Mouse (Mus musculus) gastrocnemius, adult 2 months (tissue): ENCODE data around the gene Kcnq1. TPM values are rescaled to one million over a fixed set of nuclear protein-coding genes. Genes with fewer than 3 reads are reported as not detected.
A peak's percentile ranks its signal among the peaks of the same experiment; 100 is the strongest.

Experiments
- DNase-seq: peaks from one replicate; pipeline ENCODE4 v3.0.0; 2022
- H3K27ac ChIP-seq: fragments of 200-600 bp; 2 replicates; pipeline ENCODE4 v1.8.1; 2022; ENCODE audit warnings: mild to moderate bottlenecking
- H3K4me3 ChIP-seq: fragments of 200-600 bp; 2 replicates; pipeline ENCODE4 v1.8.1; 2022; ENCODE audit warnings: mild to moderate bottlenecking, moderate library complexity
- CTCF ChIP-seq: fragments of 200-600 bp; IDR thresholded peaks from 2 replicates; pipeline ENCODE4 v1.8.1; 2022; ENCODE audit warnings: antibody characterized with exemption, mild to moderate bottlenecking, moderate library complexity
- intact Hi-C: fragments of 180-260 bp; cut with DNase I; formaldehyde crosslinking; loops from one replicate; pipeline ENCODE4 v1.15.1; 2025
- total RNA-seq, 2 experiments: library from RNA; stranded (reverse); gene quantifications; 2 replicates each; pipeline ENCODE4 v1.2.3; 2021

The Kcnq1 gene
- total RNA-seq, 2 experiments from 2014 or later = 0.33 to 0.67 TPM

DNA sequence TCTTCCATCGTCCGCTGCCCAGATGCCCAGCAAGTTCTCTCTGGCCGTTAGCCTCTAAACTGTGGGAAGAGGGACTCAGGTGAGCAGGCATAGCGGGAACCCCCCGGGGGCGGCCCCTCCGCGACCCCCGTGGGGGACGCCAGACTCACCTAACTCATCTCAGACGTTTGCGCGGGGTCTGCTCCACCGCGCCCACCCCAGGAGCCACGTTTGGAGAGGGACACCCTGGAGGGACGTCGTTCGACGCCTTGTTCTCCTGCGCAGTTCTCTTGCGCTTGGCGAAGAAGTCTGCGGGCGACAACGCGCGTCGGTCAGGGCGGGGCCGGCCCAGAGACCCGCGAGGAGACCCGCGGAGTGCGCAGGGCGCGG, 352.8 kb downstream of the Kcnq1 start:
- intact Hi-C loops = no loop called here
- H3K4me3 ChIP-seq = peak overlapping the region; percentile 81
- H3K27ac ChIP-seq = peak overlapping the region; percentile 82
- DNase-seq = no peak
- TF ChIP-seq CTCF = no peak

DNA sequence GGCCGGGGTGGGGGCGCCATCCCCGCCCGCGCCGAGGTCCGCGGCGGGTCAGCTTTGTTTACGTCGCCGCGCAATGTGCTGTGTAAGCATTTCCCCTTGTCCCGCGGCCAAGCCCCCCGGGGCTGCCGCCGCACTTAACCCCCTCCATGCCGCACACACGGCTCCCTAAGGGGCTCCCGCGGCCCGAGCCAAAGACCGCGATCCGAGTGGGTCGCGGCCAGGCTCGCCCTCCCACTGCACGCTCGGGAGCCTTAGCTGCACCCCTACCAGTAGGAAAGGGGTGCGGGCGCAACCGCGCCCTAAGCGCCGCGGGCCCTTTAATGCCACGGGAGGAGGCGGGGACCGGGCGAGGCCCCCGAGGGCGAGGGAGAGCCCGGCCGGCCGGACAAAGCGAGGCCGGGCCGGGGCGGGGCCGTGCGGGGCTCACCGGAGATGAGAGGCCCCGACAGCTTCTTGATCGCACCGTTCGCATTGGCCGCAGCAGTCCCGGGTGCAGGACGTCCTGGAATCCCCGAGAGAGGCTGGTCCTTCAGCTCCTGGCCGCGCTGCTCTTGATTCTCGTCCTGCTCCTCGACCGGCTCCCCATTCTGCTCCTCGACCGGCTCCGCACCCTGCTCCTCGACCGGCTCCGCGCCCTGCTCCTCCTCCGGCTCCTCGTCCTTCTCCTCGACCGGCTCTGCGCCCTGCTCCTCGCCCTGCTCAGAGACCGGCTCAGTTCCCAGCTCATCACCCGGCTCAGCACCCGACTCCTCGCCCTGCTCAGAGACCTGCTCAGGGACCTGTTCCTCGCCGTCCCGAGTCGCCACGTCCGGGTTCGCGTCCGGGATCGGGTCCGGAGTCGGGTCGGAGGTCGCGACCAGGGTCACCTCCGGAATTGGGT, 353.4 kb downstream of the Kcnq1 start:
- Histone ChIP-seq H3K4me3 (peak overlapping the region; percentile 81), H3K27ac (peak overlapping the region; percentile 82)
- peak; percentile 82 for DNase-seq
- TF ChIP-seq CTCF = no peak
- intact Hi-C loops = loop anchor here (5.0 to 10.0 kb wide), 5 partner anchors 52 to 455 kb away; partner anchors contain the start of gene Tspan32

- DNase-seq = no peak
- H3K27ac ChIP-seq = peak overlapping the region; percentile 82
- H3K4me3 ChIP-seq = peak overlapping the region; percentile 81
- intact Hi-C loops = loop anchor here (5.0 to 10.0 kb wide), 5 partner anchors 53 to 456 kb away; partner anchors contain the start of gene Tspan32
- TF ChIP-seq CTCF = no peak; the same call in 1 of the 2 replicates
These were observed 354.2 kb downstream of the Kcnq1 start for GRCm38 (mm10) chr7:143460217-143460834.

DNA sequence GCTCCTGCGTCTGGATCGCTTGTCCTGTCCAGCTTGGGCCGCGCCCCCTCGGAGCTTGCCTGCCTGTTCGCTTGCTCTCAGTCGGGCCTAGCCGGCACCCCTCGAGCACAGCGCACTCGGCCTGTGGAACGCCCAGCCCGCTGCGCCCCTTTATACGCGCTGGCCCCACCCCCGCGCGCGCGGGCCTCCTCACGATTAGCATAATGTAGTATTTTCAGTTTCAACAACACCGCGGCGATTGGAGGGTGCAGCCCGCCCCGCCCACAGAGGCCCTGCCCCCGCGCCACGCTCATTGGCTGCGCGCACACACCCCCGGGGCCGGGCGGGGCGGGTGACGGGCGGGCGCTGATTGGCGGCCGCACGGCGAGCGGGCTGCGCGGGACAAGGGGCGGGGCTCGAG, 354.7 kb downstream of the Kcnq1 start, which contains the start of gene Cdkn1c:
TSS of gene Cdkn1c (minus strand) at position 177 of the 400 bp plus-strand sequence.
- peak within 1 kb of the TSS; percentile 81 for H3K4me3 ChIP-seq
- TF ChIP-seq CTCF = no peak
- intact Hi-C loops = loop anchor here (5.0 to 10.0 kb wide), 5 partner anchors 54 to 456 kb away; partner anchors contain the start of gene Tspan32

DNA sequence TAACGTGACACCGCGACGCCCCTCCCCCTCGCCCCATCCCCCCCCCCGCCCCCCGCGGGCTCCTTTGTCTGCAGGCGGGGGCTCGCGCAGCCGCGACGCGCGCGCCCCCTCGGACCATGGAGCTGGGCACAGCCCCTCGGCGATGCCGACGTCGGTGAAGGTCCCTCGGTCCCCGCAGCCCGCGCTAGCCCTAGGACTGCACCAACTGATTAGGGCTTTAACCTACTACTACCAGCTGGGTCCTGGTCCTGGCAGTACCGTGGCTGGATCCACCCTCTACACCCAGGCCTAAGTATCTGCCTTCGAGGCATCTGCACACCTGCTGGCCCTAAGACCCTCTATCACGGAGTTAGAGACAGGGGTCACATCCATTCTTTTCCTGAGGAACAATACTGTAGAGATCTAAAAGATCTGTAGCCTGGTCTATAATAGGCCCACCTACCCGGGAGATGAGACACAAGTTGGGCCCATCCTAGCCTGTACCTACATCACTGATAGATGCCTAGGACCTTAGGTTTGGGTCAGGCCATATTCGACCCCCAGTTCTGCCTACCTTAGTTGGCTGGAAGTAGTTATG, 355.2 kb downstream of the Kcnq1 start:
- intact Hi-C loops = loop anchor here (5.0 to 10.0 kb wide), 5 partner anchors 54 to 457 kb away; partner anchors contain the start of gene Tspan32
- DNase-seq = no peak
- Histone ChIP-seq H3K27ac (peak overlapping the region; percentile 59), H3K4me3 (peak overlapping the region; percentile 81)
- TF ChIP-seq CTCF = no peak

More for the DNA sequence above, 354.7 kb downstream of the Kcnq1 start, which contains the start of gene Cdkn1c:
- peak; percentile 94 for DNase-seq
- H3K27ac ChIP-seq = peak within 1 kb of the TSS; percentile 82

DNA sequence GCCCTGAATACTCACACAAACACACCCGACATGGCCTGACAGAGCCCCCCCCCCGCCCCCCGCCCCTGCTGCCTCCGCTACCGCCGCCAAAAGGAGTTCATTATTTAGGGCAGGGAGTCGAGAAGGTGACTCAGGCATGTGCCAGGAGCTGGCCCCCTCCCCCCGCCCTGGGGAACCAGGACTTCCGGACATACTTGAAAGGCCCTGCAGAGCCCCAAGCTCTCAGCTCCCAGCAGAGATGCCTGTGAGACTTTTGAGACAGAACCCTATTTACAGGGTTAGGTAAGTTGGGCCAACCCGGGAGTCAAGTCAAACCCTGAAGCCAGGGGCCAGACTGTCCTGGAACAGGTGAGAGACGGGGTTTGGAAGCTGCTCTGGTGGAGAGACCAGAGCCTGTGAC, 355.8 kb downstream of the Kcnq1 start:
- intact Hi-C loops = loop anchor here (5.0 to 10.0 kb wide), 5 partner anchors 55 to 457 kb away; partner anchors contain the start of gene Tspan32
- no peak for TF ChIP-seq CTCF
- Histone ChIP-seq H3K27ac (no peak overlapping the region), H3K4me3 (no peak overlapping the region)
- DNase-seq = no peak

GRCm38 (mm10) chr7:143462516-143462915, 356.4 kb downstream of the Kcnq1 start:
- no peak for DNase-seq
- H3K27ac ChIP-seq = no peak overlapping the region
- TF ChIP-seq CTCF = no peak
- intact Hi-C loops = loop anchor here (5.0 to 10.0 kb wide), 5 partner anchors 55 to 458 kb away; partner anchors contain the start of gene Tspan32
- no peak overlapping the region for H3K4me3 ChIP-seq

DNA sequence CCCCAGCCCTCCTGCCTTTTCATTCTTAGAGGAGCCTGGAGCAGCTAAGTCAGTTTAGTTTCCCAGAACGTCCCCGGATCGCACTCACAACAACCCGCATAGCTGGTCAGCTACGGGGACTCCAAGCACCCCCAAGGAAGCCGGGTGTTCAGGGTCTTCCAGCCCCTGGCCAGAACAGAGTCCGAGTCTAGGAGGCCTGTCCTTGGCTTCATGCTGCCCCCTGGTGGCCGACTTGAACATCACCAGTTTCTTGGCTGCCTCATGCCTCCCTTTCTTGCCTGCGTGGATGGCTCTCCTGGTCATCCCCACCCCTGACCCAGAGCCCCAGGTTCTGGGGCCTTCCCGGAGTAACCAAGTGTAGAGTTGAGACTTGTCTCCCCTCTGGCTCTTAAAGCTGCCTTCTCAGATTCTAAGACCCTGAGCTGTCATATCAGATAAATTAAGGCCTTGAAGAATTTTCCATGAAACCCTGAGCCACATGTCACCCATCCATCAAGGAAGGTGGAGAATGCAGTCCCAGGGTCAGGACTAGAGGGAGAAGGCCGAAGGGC, 357.8 kb downstream of the Kcnq1 start:
- peak overlapping the region; percentile 1; the same call in 1 of the 2 replicates for H3K4me3 ChIP-seq
- no peak overlapping the region for H3K27ac ChIP-seq
- peak; percentile 98 for TF ChIP-seq CTCF
- DNase-seq = peak; percentile 87
- intact Hi-C loops = loop anchor here (5.0 to 10.0 kb wide), 5 partner anchors 57 to 459 kb away; partner anchors contain the start of gene Tspan32

- peak; percentile 61 for DNase-seq
- no peak for TF ChIP-seq CTCF
- H3K4me3 ChIP-seq = peak overlapping the region; percentile 67
- intact Hi-C loops = loop anchor here (5.0 to 10.0 kb wide), 6 partner anchors 58 to 460 kb away; partner anchors contain the start of genes Trpm5 and Tspan32
- H3K27ac ChIP-seq = no peak overlapping the region
These were observed 358.8 kb downstream of the Kcnq1 start for GRCm38 (mm10) chr7:143464811-143465560.

DNA sequence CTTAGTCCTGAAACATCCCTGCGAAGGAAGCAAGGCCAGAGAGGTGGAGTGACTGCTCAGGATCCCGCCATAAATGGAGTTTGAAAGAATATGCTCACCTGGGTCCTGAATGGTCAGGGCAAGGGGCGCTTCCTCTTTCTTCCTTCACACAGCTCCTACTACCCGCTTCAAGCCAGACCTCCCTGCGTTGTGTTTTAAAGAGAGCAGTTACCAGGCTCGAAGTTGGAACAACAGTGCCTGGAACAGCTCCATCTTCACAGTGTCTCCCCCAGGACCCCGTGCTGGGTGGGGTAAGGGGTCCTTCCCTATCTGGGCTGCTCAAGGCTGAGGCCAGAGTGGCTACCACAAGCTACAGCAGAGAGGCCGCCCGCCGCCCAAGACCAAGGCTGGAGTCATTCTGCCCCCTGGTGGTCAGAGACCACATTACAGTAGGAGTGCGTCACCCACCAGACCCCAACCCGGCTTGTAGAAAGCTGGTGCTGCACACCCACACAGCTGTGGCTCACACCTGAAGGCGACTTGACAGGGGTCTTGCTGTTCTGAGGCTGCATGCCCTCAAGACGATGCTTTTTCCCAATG, 360.0 kb downstream of the Kcnq1 start:
- Histone ChIP-seq H3K4me3 (no peak overlapping the region), H3K27ac (no peak overlapping the region)
- intact Hi-C loops = loop anchor here (1.0 to 10.0 kb wide), 4 partner anchors 231 to 461 kb away; partner anchors contain the start of genes Trpm5 and Tspan32
- peak; percentile 85 for DNase-seq
- peak; percentile 98; the same call in 1 of the 2 replicates for TF ChIP-seq CTCF

DNA sequence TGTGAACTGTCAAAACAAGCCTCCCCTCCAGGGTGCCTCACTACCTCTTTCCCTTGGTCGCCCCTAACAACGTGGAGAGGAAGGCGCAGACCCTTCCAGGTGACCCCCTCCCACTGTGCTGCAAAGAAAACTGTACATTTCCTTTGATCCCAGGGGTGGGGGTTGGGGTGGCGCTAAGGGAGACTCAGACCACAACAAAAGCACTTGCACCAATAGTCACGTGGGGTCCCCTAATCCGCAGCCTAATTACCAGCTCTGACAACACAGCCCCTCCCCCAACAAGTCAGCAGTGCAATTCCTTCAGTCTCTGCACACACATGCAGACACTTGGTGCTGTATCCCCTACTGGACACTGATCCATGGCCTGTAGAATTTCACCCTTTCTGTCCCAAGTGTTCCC, 361.6 kb downstream of the Kcnq1 start:
- Histone ChIP-seq H3K4me3 (no peak overlapping the region), H3K27ac (no peak overlapping the region)
- no peak for TF ChIP-seq CTCF
- intact Hi-C loops = loop anchor here (5.0 to 10.0 kb wide), 3 partner anchors 233 to 463 kb away; partner anchors contain the start of genes Trpm5 and Tspan32
- no peak for DNase-seq
